Mouse (Mus musculus): Measurements from ENCODE around the gene Kazald1. TPM values are rescaled to one million over a fixed set of nuclear protein-coding genes. Genes with fewer than 3 reads are reported as not detected.

Kazald1 gene
- polyA plus RNA-seq, 1 experiment from 2014 or later = 2.9 TPM

- Histone ChIP-seq H3K36me3 (replicated peaks; ENCODE audit: control insufficient read depth, insufficient read depth, low read depth, low read length) (no peaks in the 10 kb centered on the region), H3K27ac (replicated peaks; ENCODE audit: low read depth, low read length) (no peak overlapping the region), H3K4me2 (ENCODE audit: low read depth, low read length) (no peak overlapping the region), H3K9me3 (replicated peaks; ENCODE audit: control insufficient read depth, low read length) (no peaks in the 10 kb centered on the region), H3K4me3 (ENCODE audit: low read depth, low read length) (no peak overlapping the region), H3K4me1 (ENCODE audit: control insufficient read depth, insufficient read depth, low read length) (no peaks in the 10 kb centered on the region), H3K9ac (replicated peaks; ENCODE audit: low read length) (no peak overlapping the region; the same call in 1 of the 2 replicates), H3K27me3 (ENCODE audit: control insufficient read depth, insufficient read depth, low read length) (peaks cover 39% of the 10 kb centered on the region)
- whole genome bisulfite sequencing = 45% methylated on average over 19 of the region's 20 CpGs
- ATAC-seq (replicated peaks; ENCODE audit: insufficient number of reproducible peaks, low FRiP score, low TSS enrichment, low read depth) (no peak; the same call in 1 of the 2 replicates), DNase-seq (ENCODE audit: low spot score) (peak; percentile 63)
Measured at GRCm38 (mm10) chr19:45063565-45064292, 11.3 kb upstream of the Kazald1 start.

- peaks cover 39% of the 10 kb centered on the region for H3K27me3 ChIP-seq (ENCODE audit: control insufficient read depth, insufficient read depth, low read length)
Measured at GRCm38 (mm10) chr19:45065226-45065625, 9.8 kb upstream of the Kazald1 start.

GRCm38 (mm10) chr19:45067170-45067569 is 7.9 kb upstream of the Kazald1 start:
- Histone ChIP-seq H3K9me3 (replicated peaks; ENCODE audit: control insufficient read depth, low read length) (no peaks in the 10 kb centered on the region), H3K4me2 (ENCODE audit: low read depth, low read length) (no peak overlapping the region), H3K9ac (replicated peaks; ENCODE audit: low read length) (no peak overlapping the region), H3K27ac (replicated peaks; ENCODE audit: low read depth, low read length) (no peak overlapping the region), H3K27me3 (ENCODE audit: control insufficient read depth, insufficient read depth, low read length) (peaks cover 39% of the 10 kb centered on the region), H3K4me3 (ENCODE audit: low read depth, low read length) (no peak overlapping the region), H3K36me3 (replicated peaks; ENCODE audit: control insufficient read depth, insufficient read depth, low read depth, low read length) (no peaks in the 10 kb centered on the region), H3K4me1 (ENCODE audit: control insufficient read depth, insufficient read depth, low read length) (no peaks in the 10 kb centered on the region)
- ATAC-seq (replicated peaks; ENCODE audit: insufficient number of reproducible peaks, low FRiP score, low TSS enrichment, low read depth) = no peak
- 13% methylated on average over 17 of the region's 17 CpGs for WGBS
- DNase-seq (ENCODE audit: low spot score) = no peak

More at GRCm38 (mm10) chr19:45065226-45065625, 9.8 kb upstream of the Kazald1 start:
- Histone ChIP-seq H3K36me3 (replicated peaks; ENCODE audit: control insufficient read depth, insufficient read depth, low read depth, low read length) (no peaks in the 10 kb centered on the region), H3K4me3 (ENCODE audit: low read depth, low read length) (no peak overlapping the region), H3K27ac (replicated peaks; ENCODE audit: low read depth, low read length) (no peak overlapping the region), H3K4me1 (ENCODE audit: control insufficient read depth, insufficient read depth, low read length) (no peaks in the 10 kb centered on the region), H3K9ac (replicated peaks; ENCODE audit: low read length) (no peak overlapping the region), H3K4me2 (ENCODE audit: low read depth, low read length) (no peak overlapping the region), H3K9me3 (replicated peaks; ENCODE audit: control insufficient read depth, low read length) (no peaks in the 10 kb centered on the region)
- ATAC-seq (replicated peaks; ENCODE audit: insufficient number of reproducible peaks, low FRiP score, low TSS enrichment, low read depth) (no peak), DNase-seq (ENCODE audit: low spot score) (no peak)
- WGBS = 3% methylated on average over 21 of the region's 21 CpGs

DNA sequence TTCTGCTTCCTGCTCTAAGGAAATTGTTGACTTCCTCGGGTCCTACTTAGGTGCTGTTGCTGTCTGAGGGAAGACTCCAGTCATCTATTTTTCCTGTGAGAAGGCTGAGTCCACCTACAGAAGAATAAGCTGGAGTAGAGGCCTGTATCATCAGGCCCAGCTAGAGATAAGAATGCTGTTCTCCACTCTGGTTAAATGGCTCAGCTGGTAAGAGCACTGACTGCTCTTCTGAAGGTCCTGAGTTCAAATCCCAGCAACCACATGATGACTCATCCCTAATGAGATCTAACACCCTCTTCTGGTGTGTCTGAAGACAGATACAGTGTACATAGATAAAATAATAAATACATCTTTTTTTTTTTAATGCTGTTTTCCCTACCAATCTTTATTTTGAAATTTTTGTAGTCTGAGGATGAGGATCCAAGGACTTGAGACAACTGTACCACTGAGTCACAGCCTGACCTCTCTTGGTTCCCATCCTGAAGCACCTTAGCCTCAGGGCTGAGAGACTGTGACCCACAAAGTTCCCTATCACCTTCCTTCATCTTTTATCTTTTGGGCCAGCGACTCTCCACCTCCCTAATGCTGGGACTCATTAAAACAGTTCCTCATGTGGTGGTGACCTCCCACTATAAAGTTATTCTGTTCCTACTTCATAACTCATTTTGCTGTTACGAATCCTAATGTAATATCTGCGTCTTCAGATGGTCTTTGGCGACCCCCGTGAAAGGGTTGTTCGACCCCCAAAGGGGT is 7.1 kb upstream of the Kazald1 start:
- Histone ChIP-seq H3K9me3 (replicated peaks; ENCODE audit: control insufficient read depth, low read length) (no peaks in the 10 kb centered on the region), H3K9ac (replicated peaks; ENCODE audit: low read length) (no peak overlapping the region), H3K36me3 (replicated peaks; ENCODE audit: control insufficient read depth, insufficient read depth, low read depth, low read length) (no peaks in the 10 kb centered on the region), H3K4me3 (ENCODE audit: low read depth, low read length) (no peak overlapping the region), H3K4me2 (ENCODE audit: low read depth, low read length) (no peak overlapping the region), H3K27me3 (ENCODE audit: control insufficient read depth, insufficient read depth, low read length) (peaks cover 39% of the 10 kb centered on the region), H3K4me1 (ENCODE audit: control insufficient read depth, insufficient read depth, low read length) (no peaks in the 10 kb centered on the region), H3K27ac (replicated peaks; ENCODE audit: low read depth, low read length) (no peak overlapping the region)
- ATAC-seq (replicated peaks; ENCODE audit: insufficient number of reproducible peaks, low FRiP score, low TSS enrichment, low read depth) = no peak
- 76% methylated on average over 7 of the region's 7 CpGs for WGBS
- no peak for DNase-seq (ENCODE audit: low spot score)

- H3K27ac ChIP-seq (replicated peaks; ENCODE audit: low read depth, low read length) = no peak overlapping the region
- H3K4me3 ChIP-seq (ENCODE audit: low read depth, low read length) = peak overlapping the region; percentile 68
- no peaks in the 10 kb centered on the region for H3K36me3 ChIP-seq (replicated peaks; ENCODE audit: control insufficient read depth, insufficient read depth, low read depth, low read length)
- H3K27me3 ChIP-seq (ENCODE audit: control insufficient read depth, insufficient read depth, low read length) = peaks cover 30% of the 10 kb centered on the region
- peak; percentile 93 for DNase-seq (ENCODE audit: low spot score)
- H3K4me2 ChIP-seq (ENCODE audit: low read depth, low read length) = peak overlapping the region; percentile 91
- peaks cover 8% of the 10 kb centered on the region for H3K4me1 ChIP-seq (ENCODE audit: control insufficient read depth, insufficient read depth, low read length)
- ATAC-seq (replicated peaks; ENCODE audit: insufficient number of reproducible peaks, low FRiP score, low TSS enrichment, low read depth) = no peak
- WGBS = 8% methylated on average over 20 of the region's 20 CpGs
- no peaks in the 10 kb centered on the region for H3K9me3 ChIP-seq (replicated peaks; ENCODE audit: control insufficient read depth, low read length)
- peak overlapping the region; percentile 80 for H3K9ac ChIP-seq (replicated peaks; ENCODE audit: low read length)
Measured at GRCm38 (mm10) chr19:45073871-45074542, 1.0 kb upstream of the Kazald1 start.

GRCm38 (mm10) chr19:45075323-45076035 is 438 bp downstream of the Kazald1 start:
- WGBS = 1% methylated on average over 32 of the region's 32 CpGs
- Histone ChIP-seq H3K4me3 (ENCODE audit: low read depth, low read length) (peak overlapping the region; percentile 68), H3K4me2 (ENCODE audit: low read depth, low read length) (peak overlapping the region; percentile 91), H3K36me3 (replicated peaks; ENCODE audit: control insufficient read depth, insufficient read depth, low read depth, low read length) (no peaks in the 10 kb centered on the region), H3K27me3 (ENCODE audit: control insufficient read depth, insufficient read depth, low read length) (peaks cover 41% of the 10 kb centered on the region), H3K4me1 (ENCODE audit: control insufficient read depth, insufficient read depth, low read length) (peaks cover 11% of the 10 kb centered on the region), H3K9me3 (replicated peaks; ENCODE audit: control insufficient read depth, low read length) (no peaks in the 10 kb centered on the region), H3K9ac (replicated peaks; ENCODE audit: low read length) (peak overlapping the region; percentile 80), H3K27ac (replicated peaks; ENCODE audit: low read depth, low read length) (no peak overlapping the region)
- ATAC-seq (replicated peaks; ENCODE audit: insufficient number of reproducible peaks, low FRiP score, low TSS enrichment, low read depth) = peak; percentile 40
- peak; percentile 54 for DNase-seq (ENCODE audit: low spot score)

DNA sequence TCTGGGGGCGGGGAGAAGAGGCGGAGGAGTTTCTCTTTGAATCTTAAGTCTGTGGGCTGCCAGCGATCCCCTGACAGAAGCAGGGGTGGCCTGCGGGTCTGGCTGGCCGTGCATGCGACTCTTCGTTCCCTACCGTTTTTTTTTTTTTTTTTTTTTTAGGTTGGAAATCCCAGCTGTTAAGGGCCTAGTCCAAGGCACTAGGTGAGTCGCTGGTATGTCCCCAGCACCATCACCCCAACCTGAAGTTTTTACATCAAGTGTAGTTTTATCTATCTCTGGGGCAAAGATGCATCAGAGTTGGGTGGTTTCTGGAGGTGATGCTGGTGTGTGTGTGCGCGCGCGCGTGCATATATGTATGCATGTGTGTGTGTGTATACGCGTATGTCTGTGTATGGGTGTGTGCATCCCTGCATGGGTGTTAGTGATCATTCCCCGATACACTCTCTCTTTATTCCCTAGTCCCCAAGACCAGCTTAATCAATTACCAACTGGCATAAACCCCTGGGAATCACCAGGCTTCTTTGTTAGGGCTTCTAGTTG is 1.1 kb downstream of the Kazald1 start:
- WGBS = 5% methylated on average over 17 of the region's 17 CpGs
- no peak for DNase-seq (ENCODE audit: low spot score)
- H3K27ac ChIP-seq (replicated peaks; ENCODE audit: low read depth, low read length) = no peak overlapping the region
- H3K9ac ChIP-seq (replicated peaks; ENCODE audit: low read length) = no peak overlapping the region
- peaks cover 46% of the 10 kb centered on the region for H3K27me3 ChIP-seq (ENCODE audit: control insufficient read depth, insufficient read depth, low read length)
- peaks cover 11% of the 10 kb centered on the region for H3K4me1 ChIP-seq (ENCODE audit: control insufficient read depth, insufficient read depth, low read length)
- no peak for ATAC-seq (replicated peaks; ENCODE audit: insufficient number of reproducible peaks, low FRiP score, low TSS enrichment, low read depth)
- H3K9me3 ChIP-seq (replicated peaks; ENCODE audit: control insufficient read depth, low read length) = no peaks in the 10 kb centered on the region
- H3K4me2 ChIP-seq (ENCODE audit: low read depth, low read length) = peak overlapping the region; percentile 91; the same call in 1 of the 2 replicates
- peak overlapping the region; percentile 30 for H3K4me3 ChIP-seq (ENCODE audit: low read depth, low read length)
- H3K36me3 ChIP-seq (replicated peaks; ENCODE audit: control insufficient read depth, insufficient read depth, low read depth, low read length) = no peaks in the 10 kb centered on the region

Data from embryonic facial prominence, embryonic 11.5 days (tissue).